Mouse (Mus musculus): ENCODE measurements around the gene Stxbp1.

- no peak for TF ChIP-seq POLR2A (IDR thresholded peaks at IDR 0.05; ENCODE audit: insufficient read depth, low read depth, low read length)
- no peak for TF ChIP-seq CTCF (IDR thresholded peaks at IDR 0.05; ENCODE audit: insufficient read depth, low read depth, low read length)
Observed at GRCm38 (mm10) chr2:32828979-32829676, 17.9 kb downstream of the Stxbp1 start.
